Mouse (Mus musculus) heart, embryonic 14.5 days (tissue): ENCODE results near the gene Ttll13. TPM values are rescaled to one million over a fixed set of nuclear protein-coding genes. Genes with fewer than 3 reads are reported as not detected.

ENCODE experiments used
- ATAC-seq: fragments of 200-750 bp; cut with Nextera tagmentation; 2 replicates; pipeline ENCODE4 v1.8.0; 2017; ENCODE audit warnings: low read depth, moderate TSS enrichment; ENCODE audit not compliant: insufficient number of reproducible peaks, insufficient read depth, low FRiP score
- H3K27ac ChIP-seq, 2 experiments: fragments of 200-500 bp in 1 of 2; fragments of 300-500 bp in 1 of 2; sonication (generic) in 1 of 2; replicated peaks in 1 of 2; 2 replicates each; pipeline ENCODE4 v1.5.1; 2012 to 2014; ENCODE audit warnings: low read depth in 2 of 2, low read length in 2 of 2, control low read depth in 1 of 2, mild to moderate bottlenecking in 1 of 2, mixed read lengths in 1 of 2; ENCODE audit not compliant: control insufficient read depth in 1 of 2, insufficient read depth in 1 of 2
- H3K27me3 ChIP-seq: fragments of 300-500 bp; sonication (generic); 2 replicates; pipeline ENCODE4 v1.6.1; 2014; ENCODE audit warnings: mild to moderate bottlenecking, low read length, control low read depth; ENCODE audit not compliant: control insufficient read depth, insufficient read depth
- H3K36me3 ChIP-seq: fragments of 300-500 bp; sonication (generic); 2 replicates; pipeline ENCODE4 v1.6.1; 2014; ENCODE audit warnings: mild to moderate bottlenecking, control low read depth, low read length, mixed read lengths; ENCODE audit not compliant: control insufficient read depth, insufficient read depth
- H3K4me1 ChIP-seq, 2 experiments: fragments of 200-500 bp in 1 of 2; fragments of 300-500 bp in 1 of 2; sonication (generic) in 1 of 2; 2 replicates each; pipeline ENCODE4 v1.6.1; 2012 to 2014; ENCODE audit warnings: low read length in 2 of 2, control low read depth in 1 of 2, mixed read lengths in 1 of 2; ENCODE audit not compliant: control insufficient read depth in 2 of 2, insufficient read depth in 2 of 2
- H3K4me2 ChIP-seq: fragments of 300-500 bp; sonication (generic); 2 replicates; pipeline ENCODE4 v1.6.1; 2014; ENCODE audit warnings: mild to moderate bottlenecking, low read length
- H3K4me3 ChIP-seq, 2 experiments: fragments of 200-500 bp in 1 of 2; fragments of 300-500 bp in 1 of 2; sonication (generic) in 1 of 2; 2 replicates each; pipeline ENCODE4 v1.5.1; 2012 to 2014; ENCODE audit warnings: low read length in 2 of 2, mild to moderate bottlenecking in 2 of 2, control low read depth in 1 of 2, low read depth in 1 of 2, moderate library complexity in 1 of 2; ENCODE audit not compliant: control insufficient read depth in 1 of 2, insufficient read depth in 1 of 2
- H3K9ac ChIP-seq: fragments of 300-500 bp; sonication (generic); 2 replicates; pipeline ENCODE4 v1.6.1; 2014; ENCODE audit warnings: mild to moderate bottlenecking, low read length
- H3K9me3 ChIP-seq: fragments of 300-500 bp; sonication (generic); 2 replicates; pipeline ENCODE4 v1.6.1; 2016; ENCODE audit warnings: low read length, control low read depth; ENCODE audit not compliant: control insufficient read depth
- WGBS: fragments of 180-500 bp; shearing (Covaris S2); extraction: QIAGEN DNeasy Blood & Tissue Kit; methylation state at CpG from one replicate; pipeline ENCODE4 v1.1.7; 2014; 5-methylcytosine and 5-hydroxymethylcytosine counted together
- polyA plus RNA-seq: library from polyadenylated mRNA; unstranded; fragments of >200 nt; fragmentation: Nextera tagmentation; extraction: Ambion mirVana; gene quantifications from 2 replicates; pipeline ENCODE4 v1.2.1, GENCODE M21; 2014

The Ttll13 gene
- polyA plus RNA-seq, 1 experiment from 2014 or later = 1.6 TPM

- no peaks in the 10 kb centered on the region; a peak in 1 of 4 replicates for H3K4me1 ChIP-seq
- no peaks in the 10 kb centered on the region for H3K27me3 ChIP-seq
- H3K9ac ChIP-seq = no peak overlapping the region
- no peak for ATAC-seq
- WGBS = 76% methylated on average over 7 of the region's 7 CpGs
- no peak overlapping the region for H3K27ac ChIP-seq
- no peaks in the 10 kb centered on the region for H3K36me3 ChIP-seq
- no peak overlapping the region for H3K4me2 ChIP-seq
- no peaks in the 10 kb centered on the region for H3K9me3 ChIP-seq
- no peak overlapping the region for H3K4me3 ChIP-seq
These were observed 6.3 kb downstream of the Ttll13 start for GRCm38 (mm10) chr7:80252437-80252836.

DNA sequence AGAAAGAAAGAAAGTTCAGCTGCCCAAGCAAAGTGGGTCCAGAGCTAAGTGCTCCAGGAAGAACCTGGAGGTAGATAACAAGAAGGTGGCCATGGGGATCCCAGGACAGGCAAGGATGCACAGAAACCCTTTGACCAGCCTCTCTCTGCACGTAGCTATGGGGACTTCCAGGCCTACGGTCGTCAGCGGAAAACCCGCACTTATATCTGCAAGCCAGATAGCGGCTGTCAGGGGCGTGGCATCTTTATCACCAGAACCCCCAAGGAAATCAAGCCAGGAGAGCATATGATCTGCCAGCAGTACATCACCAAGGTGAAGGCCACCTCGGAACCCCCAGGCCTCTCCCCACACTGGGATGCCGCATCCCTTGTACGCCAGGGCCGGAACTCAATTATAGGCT, 6.7 kb downstream of the Ttll13 start:
- Histone ChIP-seq H3K36me3 (no peaks in the 10 kb centered on the region), H3K4me2 (no peak overlapping the region), H3K4me3 (no peak overlapping the region), H3K27ac (no peak overlapping the region), H3K9me3 (no peaks in the 10 kb centered on the region), H3K27me3 (no peaks in the 10 kb centered on the region), H3K9ac (no peak overlapping the region), H3K4me1 (no peaks in the 10 kb centered on the region; a peak in 1 of 4 replicates)
- 60% methylated on average over 11 of the region's 11 CpGs for WGBS
- no peak for ATAC-seq

- no peak for ATAC-seq
- no peak overlapping the region for H3K4me2 ChIP-seq
- H3K9me3 ChIP-seq = no peaks in the 10 kb centered on the region
- H3K4me1 ChIP-seq = peaks cover 0 to 2% of the 10 kb centered on the region in 2 experiments; a peak in 2 of 4 replicates
- peaks cover 18% of the 10 kb centered on the region for H3K27me3 ChIP-seq
- WGBS = 72% methylated on average over 2 of the region's 2 CpGs
- no peak overlapping the region for H3K9ac ChIP-seq
- H3K36me3 ChIP-seq = no peaks in the 10 kb centered on the region
- no peak overlapping the region for H3K4me3 ChIP-seq
- H3K27ac ChIP-seq = no peak overlapping the region
These were observed 9.8 kb downstream of the Ttll13 start for GRCm38 (mm10) chr7:80255981-80256380.

DNA sequence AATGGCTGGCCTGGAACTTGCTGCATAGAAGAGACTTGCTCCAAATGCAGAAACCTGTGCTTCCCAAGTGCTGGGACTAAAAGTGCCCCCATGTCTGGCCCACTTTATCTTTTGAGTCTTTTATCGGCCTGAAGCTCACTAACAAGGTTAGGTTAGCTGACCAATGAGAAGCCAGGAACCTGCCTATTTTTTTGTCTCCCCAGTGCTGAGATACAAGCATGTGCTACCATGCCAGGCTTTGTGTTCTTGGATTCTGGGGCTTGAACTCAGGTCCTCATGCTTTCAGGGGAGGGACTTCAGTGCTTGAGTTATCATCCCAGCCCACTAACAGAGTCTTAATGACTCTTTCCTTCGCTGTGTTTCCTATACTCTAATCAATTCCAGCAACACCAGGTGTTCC, 11.5 kb downstream of the Ttll13 start:
- no peak overlapping the region for H3K4me3 ChIP-seq
- no peak overlapping the region for H3K4me2 ChIP-seq
- no peak overlapping the region for H3K27ac ChIP-seq
- ATAC-seq = no peak
- H3K9ac ChIP-seq = no peak overlapping the region
- WGBS = 62% methylated on average over 2 of the region's 2 CpGs
- H3K9me3 ChIP-seq = no peaks in the 10 kb centered on the region
- H3K27me3 ChIP-seq = peaks cover 18% of the 10 kb centered on the region
- peaks cover 4 to 8% of the 10 kb centered on the region in 2 experiments; a peak in 3 of 4 replicates for H3K4me1 ChIP-seq
- no peaks in the 10 kb centered on the region for H3K36me3 ChIP-seq

GRCm38 (mm10) chr7:80260625-80261371, 14.6 kb downstream of the Ttll13 start, which contains the start of gene Ngrn:
TSS of gene Ngrn (plus strand) at chr7:80261215.
- H3K9ac ChIP-seq = peak within 1 kb of the TSS; percentile 85
- H3K9me3 ChIP-seq = no peaks in the 10 kb centered on the region
- WGBS = 24% methylated on average over 40 of the region's 40 CpGs
- peak within 1 kb of the TSS; percentile 74 to 84 for H3K4me3 ChIP-seq
- peak within 1 kb of the TSS; percentile 29 to 56 for H3K27ac ChIP-seq
- H3K27me3 ChIP-seq = peaks cover 18% of the 10 kb centered on the region
- peaks cover 4 to 8% of the 10 kb centered on the region in 2 experiments; a peak in 3 of 4 replicates for H3K4me1 ChIP-seq
- H3K4me2 ChIP-seq = peak within 1 kb of the TSS; percentile 94
- H3K36me3 ChIP-seq = peaks cover 28% of the 10 kb centered on the region
- ATAC-seq = peak; percentile 68

DNA sequence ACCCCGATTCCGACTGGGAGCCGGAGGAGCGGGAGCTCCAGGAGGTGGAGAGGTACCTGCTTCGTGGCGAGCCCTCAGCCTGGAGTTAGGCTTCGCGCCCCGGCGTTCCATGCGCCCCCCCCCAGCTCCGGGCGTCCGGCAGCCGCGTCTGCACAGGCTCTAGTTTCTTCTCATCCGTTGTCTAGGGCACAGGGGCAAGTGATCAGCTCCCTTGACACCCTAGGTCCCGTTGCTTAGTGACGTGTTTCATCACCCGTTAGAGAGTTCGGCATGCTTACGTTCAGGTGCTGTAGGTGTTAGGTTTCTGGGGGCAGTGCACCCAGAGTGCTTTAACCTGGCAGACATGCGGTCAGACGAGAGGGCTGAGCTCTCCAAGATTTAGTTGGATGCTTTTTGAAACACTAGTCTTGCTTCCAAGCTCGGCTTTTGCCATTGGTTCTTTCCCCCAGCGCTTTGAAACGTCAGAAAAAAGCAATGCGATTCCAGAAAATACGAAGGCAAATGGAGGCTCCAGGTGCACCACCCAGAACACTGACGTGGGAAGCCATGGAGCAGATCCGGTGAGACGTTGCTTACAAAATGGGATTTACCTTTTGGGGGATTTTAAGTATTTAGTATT, 15.3 kb downstream of the Ttll13 start:
- 0 out of 2 replicates have a peak, but pooled peaks have one; percentile 14 for ATAC-seq
- 2% methylated on average over 32 of the region's 32 CpGs for WGBS

GRCm38 (mm10) chr7:80264606-80265005, 18.4 kb downstream of the Ttll13 start:
- no peak for ATAC-seq
- no peak overlapping the region for H3K27ac ChIP-seq
- no peaks in the 10 kb centered on the region for H3K9me3 ChIP-seq
- H3K4me3 ChIP-seq = no peak overlapping the region
- H3K36me3 ChIP-seq = peaks cover 44% of the 10 kb centered on the region
- peaks cover 4 to 15% of the 10 kb centered on the region in 2 experiments; a peak in 3 of 4 replicates for H3K4me1 ChIP-seq
- H3K27me3 ChIP-seq = peaks cover 4% of the 10 kb centered on the region
- H3K9ac ChIP-seq = no peak overlapping the region
- 93% methylated on average over 12 of the region's 12 CpGs for WGBS
- H3K4me2 ChIP-seq = no peak overlapping the region

More for the DNA sequence above, 15.3 kb downstream of the Ttll13 start:
- Histone ChIP-seq H3K4me1 (peaks cover 4 to 8% of the 10 kb centered on the region in 2 experiments; a peak in 3 of 4 replicates), H3K9ac (peak overlapping the region; percentile 85), H3K9me3 (no peaks in the 10 kb centered on the region), H3K36me3 (peaks cover 34% of the 10 kb centered on the region), H3K27me3 (peaks cover 18% of the 10 kb centered on the region), H3K27ac (peak overlapping the region; percentile 29 to 56), H3K4me3 (peak overlapping the region; percentile 74 to 84), H3K4me2 (peak overlapping the region; percentile 94)
